ENCODE assay signal across 9 mouse cellular contexts in genomic region chr8:124290911-124291691, GRCm38 (mm10). TPM values are rescaled to one million over a fixed set of nuclear protein-coding genes. Genes with fewer than 3 reads are reported as not detected.
DNase-seq lines count a peak whose midpoint lies in the region; ATAC-seq and TF ChIP-seq lines count a peak whose summit lies in the region.
"Had no signal": no experiment of that assay in that cellular context is flagged by ENCODE, and none has a peak within 500 bp of the region (broad histone marks: within the 10 kb centered on the region; RNA-seq: fewer than 3 reads in every experiment).

No protein-coding gene starts in this region.

- TF ChIP-seq CTCF in layer of hippocampus, adult 2 months (conservative IDR thresholded peaks at IDR 0.05): peak; percentile 63

- H3K9me3 ChIP-seq in limb, embryonic 15.5 days: no peaks in the 10 kb centered on the region
- no peaks in the 10 kb centered on the region for H3K9me3 ChIP-seq in midbrain, embryonic 11.5 days (ENCODE audit: control insufficient read depth, low read length)
- H3K9me3 ChIP-seq: heart, embryonic 15.5 days had no signal

- DNase-seq in layer of hippocampus, adult 2 months (ENCODE audit: low spot score in 2 of 2): no peak
- DNase-seq in layer of hippocampus, postnatal 36 days: no peak
- peak; percentile 55 for DNase-seq in CD4-positive helper T cell, adult 2 months (ENCODE audit: low read depth, low spot score)
- peak; percentile 20 for DNase-seq in Muller cell, postnatal 12 days (ENCODE audit: inconsistent ontology term)
- DNase-seq in midbrain, embryonic 11.5 days (ENCODE audit: low spot score, missing footprints): no peak
- DNase-seq: cerebellum, adult 11 months had no signal

- H3K27me3 ChIP-seq in limb, embryonic 15.5 days: no peaks in the 10 kb centered on the region
- H3K27me3 ChIP-seq in midbrain, embryonic 11.5 days (ENCODE audit: control insufficient read depth, insufficient read depth, low read length): no peaks in the 10 kb centered on the region
- H3K27me3 ChIP-seq: heart, embryonic 15.5 days had no signal

- 54% methylated on average over 9 of the region's 9 CpGs for WGBS in limb, embryonic 15.5 days
- WGBS in midbrain, embryonic 11.5 days: 95% methylated on average over 9 of the region's 9 CpGs

- peak overlapping the region; percentile 66 for H3K27ac ChIP-seq in layer of hippocampus, adult 2 months
- peak overlapping the region; percentile 59 for H3K27ac ChIP-seq in limb, embryonic 15.5 days
- no peak overlapping the region for H3K27ac ChIP-seq in midbrain, embryonic 11.5 days (ENCODE audit: low read depth, low read length)
- H3K27ac ChIP-seq: heart, embryonic 15.5 days had no signal

- peaks cover 47% of the 10 kb centered on the region for H3K4me1 ChIP-seq in limb, embryonic 15.5 days
- peaks cover 17% of the 10 kb centered on the region for H3K4me1 ChIP-seq in midbrain, embryonic 11.5 days (ENCODE audit: control insufficient read depth, insufficient read depth, low read length)

- H3K4me3 ChIP-seq in layer of hippocampus, adult 2 months: no peak overlapping the region
- H3K4me3 ChIP-seq in limb, embryonic 15.5 days: no peak overlapping the region
- H3K4me3 ChIP-seq in midbrain, embryonic 11.5 days (ENCODE audit: low read depth, low read length): no peak overlapping the region
- H3K4me3 ChIP-seq: heart, embryonic 15.5 days had no signal

- H3K9ac ChIP-seq in limb, embryonic 15.5 days: no peak overlapping the region
- no peak overlapping the region for H3K9ac ChIP-seq in midbrain, embryonic 11.5 days (ENCODE audit: low read length)
- H3K9ac ChIP-seq: heart, embryonic 15.5 days had no signal

- H3K36me3 ChIP-seq in limb, embryonic 15.5 days: no peaks in the 10 kb centered on the region
- no peaks in the 10 kb centered on the region for H3K36me3 ChIP-seq in midbrain, embryonic 11.5 days (ENCODE audit: control insufficient read depth, insufficient read depth, low read length)
- H3K36me3 ChIP-seq: heart, embryonic 15.5 days had no signal

- no peak for ATAC-seq in limb, embryonic 15.5 days (ENCODE audit: insufficient number of reproducible peaks, low FRiP score, low TSS enrichment, low read depth)
- no peak for ATAC-seq in erythroblast, adult 5-6 weeks (replicated peaks; ENCODE audit: low FRiP score, poor library complexity, severe bottlenecking)
- ATAC-seq in midbrain, embryonic 11.5 days (ENCODE audit: low FRiP score): no peak

- no peak overlapping the region for H3K4me2 ChIP-seq in limb, embryonic 15.5 days
- H3K4me2 ChIP-seq in midbrain, embryonic 11.5 days: no peak overlapping the region
- H3K4me2 ChIP-seq: heart, embryonic 15.5 days had no signal

RNA-seq across cellular contexts. Expression of gene Galnt2, which starts 59.9 kb away (rescaled TPM):
- total RNA-seq in layer of hippocampus, adult 2 months (2021): 10 to 100 TPM; 34.5 to 44.5 TPM
- 10 to 100 TPM; 32.6 to 45.9 TPM for total RNA-seq in layer of hippocampus, postnatal 36 days (2021)
- 50.2 and 53.1 TPM in 2 replicates for polyA plus RNA-seq in limb, embryonic 15.5 days (2015; fragmentation: Nextera tagmentation; extraction: Ambion mirVana)
- 18.2 and 26.9 TPM in 2 replicates for total RNA-seq in erythroblast, adult 5-6 weeks (2015; ENCODE audit: low replicate concordance)
- total RNA-seq in erythroblast, adult 5-6 weeks (2017; ENCODE audit: low replicate concordance): 0.51 and 21.3 TPM in 2 replicates
- polyA plus RNA-seq in midbrain, embryonic 11.5 days (2014; fragmentation: Nextera tagmentation; extraction: Ambion mirVana): 66.9 and 76.6 TPM in 2 replicates

Comparison
In these comparisons a context has a peak if more than half of its experiments do, and no peak if none do; other contexts are left out.
1. DNase-seq: peak in CD4-positive helper T cell, adult 2 months (single experiment) and Muller cell, postnatal 12 days (single experiment); none in layer of hippocampus, adult 2 months (0 of 2), layer of hippocampus, postnatal 36 days (0 of 2) and midbrain, embryonic 11.5 days (single experiment).